Mouse (Mus musculus): ENCODE data around the gene Pik3ca.

Gene Pik3ca

DNA sequence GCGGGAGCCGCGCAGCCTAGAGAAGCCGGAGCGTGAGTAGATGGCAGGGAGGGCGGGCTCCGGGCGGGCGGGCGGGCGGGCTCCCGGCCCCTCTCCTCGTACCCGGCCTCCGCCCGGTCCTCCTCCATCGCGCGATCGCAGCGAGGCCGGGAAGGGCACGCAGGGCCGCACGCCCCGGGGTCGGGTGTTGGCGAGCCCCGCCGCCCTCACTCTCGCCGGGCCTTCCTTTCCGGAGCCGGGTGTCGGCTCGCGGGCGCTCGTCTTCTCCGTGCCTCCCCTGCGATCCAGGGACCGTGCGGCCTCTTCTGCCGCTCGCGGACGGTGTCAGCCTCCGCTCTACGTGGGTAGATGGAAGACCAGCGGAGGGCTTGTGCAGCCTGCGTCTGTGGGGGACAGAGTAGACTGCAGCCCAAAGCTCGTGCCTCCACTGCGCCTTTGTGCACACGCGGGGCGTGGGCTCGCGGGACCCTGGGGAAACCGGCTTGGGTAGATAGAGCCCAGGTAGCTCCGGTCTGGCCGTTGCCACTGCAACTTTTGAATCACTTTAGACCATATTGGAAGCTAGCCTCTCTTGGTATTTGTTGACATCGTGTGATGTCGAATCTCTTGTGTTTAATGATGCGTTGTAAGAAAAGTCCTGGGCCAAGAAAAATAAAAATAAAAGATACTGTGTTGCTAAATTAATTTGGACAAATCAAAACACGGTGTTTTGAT is at the start of gene Pik3ca:
Gene Pik3ca (plus strand): TSS at position 211 of the 714 bp plus-strand sequence.
- DNase-seq (ENCODE audit: low read depth, low spot score), result peak; percentile 70

DNA sequence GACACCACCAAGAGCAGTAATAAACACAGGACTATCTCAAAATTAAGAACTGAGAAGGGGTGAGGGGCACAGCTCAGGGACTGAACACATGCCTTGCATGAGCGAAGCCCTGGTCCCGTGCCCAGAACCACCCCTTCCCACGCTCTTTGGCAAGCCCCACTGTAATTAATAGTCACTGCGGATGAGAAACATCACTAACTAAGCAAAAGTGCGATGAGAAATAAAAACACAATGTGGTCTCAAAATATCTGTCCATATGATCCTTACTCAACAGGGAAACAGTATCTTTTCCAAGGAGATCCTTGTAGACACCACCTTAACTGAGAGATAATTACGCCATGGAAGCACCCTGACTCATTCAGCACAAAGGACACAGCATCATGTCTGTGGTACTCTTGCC is 49.6 kb upstream of the Pik3ca start:
- no peak for DNase-seq (ENCODE audit: low read depth, low spot score)

DNA sequence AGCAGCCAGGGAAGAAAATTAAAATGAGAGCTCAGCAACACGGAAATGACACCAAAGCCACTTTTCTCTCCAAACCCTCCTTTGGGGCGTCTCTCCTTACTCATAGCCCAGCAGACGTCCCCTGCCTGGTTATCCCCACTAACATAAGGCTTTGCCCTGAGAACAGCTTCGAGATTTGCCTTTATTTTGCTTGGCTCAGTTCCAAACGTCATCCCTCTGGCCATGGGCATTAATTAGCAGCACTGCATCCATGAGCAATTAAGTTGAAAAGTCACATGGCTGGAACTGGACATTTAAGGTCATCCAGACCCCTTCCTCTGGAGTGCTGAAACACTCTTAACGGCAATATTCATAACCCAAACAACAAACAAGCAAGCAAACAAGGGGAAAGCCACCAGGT is 36.2 kb upstream of the Pik3ca start:
- no peak for DNase-seq (ENCODE audit: low read depth, low spot score)

DNA sequence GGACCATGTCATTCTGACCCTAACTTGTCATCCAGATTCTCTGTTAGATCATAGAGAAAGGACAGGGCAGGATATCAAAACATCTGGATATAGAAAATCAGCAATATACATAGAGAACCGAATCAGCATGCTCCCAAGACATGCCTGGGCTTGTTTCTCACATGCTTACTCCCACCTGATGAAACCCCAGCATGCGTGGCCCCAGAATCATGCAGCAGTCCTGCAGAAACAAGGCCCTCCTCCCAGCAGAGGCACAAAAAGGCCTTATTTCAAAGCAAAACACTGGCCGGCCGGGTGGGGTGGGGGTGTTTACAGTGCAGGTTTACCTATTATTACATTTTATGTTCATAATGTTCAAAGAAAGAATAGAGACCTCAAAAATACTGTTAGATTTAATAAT is 33.3 kb upstream of the Pik3ca start:
- DNase-seq (ENCODE audit: low read depth, low spot score), result no peak

DNA sequence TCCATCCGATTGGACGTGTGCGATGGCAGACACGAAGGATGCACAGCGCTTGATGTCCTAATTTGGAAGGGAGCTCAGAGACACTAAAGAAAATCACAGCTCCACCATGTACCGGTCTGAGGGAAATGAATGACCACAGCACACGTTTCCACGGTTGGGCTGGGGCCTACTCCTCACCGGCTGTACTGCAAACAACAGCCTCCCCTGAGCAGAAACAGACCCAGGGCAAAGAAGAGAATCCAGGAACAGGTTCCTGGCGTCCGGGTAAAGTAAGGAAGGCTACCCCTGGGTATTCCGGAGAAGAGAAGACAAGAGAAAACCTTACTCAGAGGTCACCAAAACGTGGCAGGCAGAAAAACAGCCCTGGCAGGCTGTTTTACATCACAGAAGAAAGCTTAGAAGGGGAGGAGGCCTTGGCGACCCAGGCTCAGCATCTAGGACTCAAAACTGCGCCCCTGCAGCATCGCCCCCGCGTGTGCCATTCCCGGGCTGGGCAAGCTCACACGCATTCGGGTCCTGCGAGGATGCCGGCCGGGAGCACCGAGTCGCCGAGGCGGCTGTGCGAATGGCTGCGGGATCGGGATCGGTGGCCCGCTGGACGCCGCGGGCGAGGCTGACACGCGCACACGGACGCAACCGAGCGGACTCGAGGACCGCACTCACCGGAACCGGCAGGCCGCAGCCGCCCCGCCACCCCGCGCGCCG is 32.5 kb upstream of the Pik3ca start:
- peak; percentile 58 for DNase-seq (ENCODE audit: low read depth, low spot score)

DNA sequence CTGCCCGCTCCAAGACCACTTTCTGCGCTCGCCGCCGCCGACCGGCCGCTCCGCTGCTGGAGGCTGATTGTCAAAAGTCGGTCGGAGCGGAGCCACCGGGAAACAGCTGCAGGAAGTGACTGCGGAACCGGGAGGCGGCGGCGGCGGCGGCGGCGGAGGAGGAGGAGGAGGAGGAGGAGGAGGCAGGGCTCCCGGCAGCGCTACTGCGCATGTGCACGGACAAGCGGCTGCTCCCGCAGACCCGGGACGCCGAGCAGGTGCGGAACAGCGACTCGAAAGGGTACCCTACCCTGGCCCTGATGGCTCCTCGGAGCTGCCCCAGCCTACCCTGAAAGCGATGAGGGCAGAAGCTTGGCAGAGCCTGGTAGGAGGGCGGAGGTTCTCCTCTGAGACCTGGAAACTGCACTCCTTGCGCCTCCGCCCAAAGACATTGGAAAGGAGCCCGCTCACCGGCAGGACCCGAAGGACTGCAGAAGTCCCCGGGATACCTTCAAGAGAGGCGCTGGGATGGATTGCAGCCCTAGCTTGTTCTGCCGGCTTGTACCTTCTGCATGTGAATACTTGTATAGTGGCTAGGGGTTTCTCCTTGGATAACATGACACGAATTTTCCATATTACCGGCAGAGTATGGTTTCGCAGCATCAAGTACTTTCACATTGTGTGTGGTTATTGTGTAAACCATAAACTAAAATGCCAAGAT is 31.8 kb upstream of the Pik3ca start, which contains the start of gene Zmat3:
Gene Zmat3 (minus strand): TSS at position 469 of the 700 bp plus-strand sequence.
- DNase-seq (ENCODE audit: low read depth, low spot score), result peak; percentile 91

DNA sequence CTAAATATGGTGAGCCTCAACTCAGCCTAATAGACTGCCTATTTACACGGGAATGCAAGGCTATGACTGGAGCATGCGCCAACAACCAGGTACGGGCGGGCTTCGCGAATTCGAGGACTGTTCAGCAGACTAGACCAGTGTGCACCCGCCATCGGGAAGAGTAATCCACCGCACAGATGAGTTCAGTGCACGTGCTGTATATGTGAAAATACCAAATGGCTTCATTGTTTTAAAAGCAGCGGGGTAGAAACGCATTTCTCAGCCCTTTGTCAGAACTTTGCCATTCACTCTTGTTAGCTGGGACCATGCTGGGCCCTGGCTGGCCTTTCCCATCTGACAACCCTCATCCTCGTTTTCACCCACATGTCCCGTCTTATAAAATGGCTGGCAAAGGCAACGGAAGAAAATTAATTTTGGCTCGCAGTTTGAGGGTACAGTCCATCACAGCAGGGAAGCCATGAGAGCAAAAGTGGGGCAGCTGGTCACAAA is 31.2 kb upstream of the Pik3ca start:
- no peak for DNase-seq (ENCODE audit: low read depth, low spot score)

DNA sequence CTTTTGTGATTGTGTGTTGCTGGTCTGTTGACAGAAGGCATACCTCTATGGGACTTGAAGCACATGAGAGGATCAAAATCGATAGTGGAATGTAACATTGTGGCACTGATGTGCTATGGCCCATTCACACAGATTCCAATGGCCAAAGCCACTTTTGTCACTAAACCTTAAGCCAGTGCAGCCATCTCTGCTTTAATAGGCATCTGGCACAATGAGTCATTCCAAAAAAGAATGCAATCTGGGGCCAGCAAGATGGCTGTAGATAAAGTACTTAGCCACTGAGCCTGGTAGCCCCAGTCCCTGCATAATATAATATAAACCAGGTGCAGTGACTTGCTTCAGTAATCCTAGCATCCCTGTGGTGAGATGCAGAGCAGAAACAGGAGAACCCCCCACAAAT is 30.0 kb upstream of the Pik3ca start:
- no peak for DNase-seq (ENCODE audit: low read depth, low spot score)

DNA sequence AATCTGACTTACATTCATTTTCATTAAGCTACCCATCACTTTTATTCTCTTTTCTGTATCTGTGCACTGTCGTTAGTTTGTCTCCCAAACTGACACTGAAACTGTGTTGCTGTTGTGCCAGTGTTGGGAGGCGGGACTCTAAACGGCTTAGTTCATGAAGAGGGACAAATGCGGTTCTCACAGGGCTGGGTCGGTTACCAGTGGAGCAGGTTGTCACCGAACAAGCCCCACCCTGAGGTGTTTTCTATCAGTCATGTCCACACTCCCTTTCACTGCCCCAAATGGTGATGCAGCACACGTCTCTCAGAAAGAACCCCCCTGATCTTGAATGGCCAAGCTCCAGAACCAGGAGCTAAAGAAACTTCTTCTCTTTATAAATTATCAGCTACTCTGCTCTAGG is 25.5 kb upstream of the Pik3ca start:
- DNase-seq (ENCODE audit: low read depth, low spot score), result no peak

DNA sequence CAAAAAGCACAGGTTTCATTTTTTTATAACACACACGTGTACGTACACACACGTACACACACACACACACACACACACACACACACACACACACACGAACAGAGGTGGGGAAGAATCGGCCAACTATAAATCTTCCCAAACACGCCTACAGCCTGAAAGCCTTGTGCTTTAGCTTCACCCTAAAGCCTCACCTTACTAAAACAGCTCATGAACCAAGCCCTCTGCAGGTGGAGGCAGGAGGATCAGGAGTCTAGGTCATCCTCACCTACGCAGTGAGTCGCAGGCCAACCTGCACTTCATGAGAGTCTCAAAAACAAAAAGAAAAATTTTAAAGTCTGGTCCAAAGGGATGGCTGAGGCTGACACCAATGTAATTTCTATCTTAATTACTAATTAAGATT is 25.0 kb upstream of the Pik3ca start:
- DNase-seq (ENCODE audit: low read depth, low spot score), result no peak

DNA sequence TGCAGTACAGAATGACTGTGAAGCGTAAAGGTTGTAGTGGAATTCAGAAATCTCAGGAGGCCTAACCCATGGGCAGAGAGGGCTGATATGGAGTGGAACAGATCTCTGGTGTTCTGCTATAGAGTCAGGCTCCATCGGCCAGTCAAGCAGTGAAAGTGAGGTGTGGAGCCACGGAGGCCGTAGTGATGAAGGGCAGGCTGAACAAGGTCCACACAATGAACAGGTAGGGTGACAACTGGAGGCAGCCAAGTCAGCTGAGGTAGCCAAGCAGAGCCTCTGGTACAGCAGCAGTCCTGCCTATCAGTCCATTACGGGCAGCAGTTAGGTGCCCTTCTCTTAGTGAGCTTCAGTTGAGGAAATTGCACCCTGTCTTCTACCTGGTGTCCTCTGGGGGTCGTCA is 24.2 kb upstream of the Pik3ca start:
- DNase-seq (ENCODE audit: low read depth, low spot score), result no peak

DNA sequence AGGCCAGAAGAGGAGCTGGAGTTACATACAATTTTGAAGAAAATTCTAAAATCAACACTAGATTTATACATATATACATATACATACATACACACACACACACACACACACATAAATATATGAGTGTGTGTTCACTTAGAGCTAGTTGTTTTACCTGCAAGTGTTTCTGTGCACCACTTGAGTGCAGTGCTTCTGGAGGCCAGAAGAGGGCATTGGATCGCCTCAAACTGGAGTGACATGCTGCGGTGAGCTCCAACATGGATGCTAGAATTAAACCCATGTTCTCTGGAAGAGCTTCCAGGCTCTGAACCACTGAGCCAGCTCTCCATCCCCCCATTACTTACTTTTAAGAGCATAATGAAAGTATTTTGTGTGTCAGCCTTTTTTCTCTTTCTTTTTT is 17.6 kb upstream of the Pik3ca start:
- peak; percentile 45 for DNase-seq (ENCODE audit: low read depth, low spot score)

DNA sequence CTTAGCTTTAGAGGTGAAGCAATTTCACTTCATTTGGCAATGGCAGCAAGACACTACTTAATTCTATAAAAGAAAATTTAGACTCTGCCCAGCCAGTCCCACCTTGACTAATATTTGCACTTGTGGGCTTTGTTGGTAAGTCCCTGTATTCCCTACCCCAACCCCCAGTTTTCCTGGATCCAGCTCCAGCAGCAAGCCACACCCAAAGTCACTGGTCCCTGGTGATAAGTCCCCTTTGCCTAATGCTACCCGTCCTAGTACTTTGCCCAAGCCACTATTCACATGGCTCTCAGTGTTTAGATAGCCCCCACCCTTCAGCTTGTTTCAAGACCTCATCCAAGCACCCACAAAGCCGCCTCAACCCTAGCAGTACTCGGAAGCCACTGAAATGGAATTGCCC is 15.9 kb upstream of the Pik3ca start:
- DNase-seq (ENCODE audit: low read depth, low spot score), result no peak

DNA sequence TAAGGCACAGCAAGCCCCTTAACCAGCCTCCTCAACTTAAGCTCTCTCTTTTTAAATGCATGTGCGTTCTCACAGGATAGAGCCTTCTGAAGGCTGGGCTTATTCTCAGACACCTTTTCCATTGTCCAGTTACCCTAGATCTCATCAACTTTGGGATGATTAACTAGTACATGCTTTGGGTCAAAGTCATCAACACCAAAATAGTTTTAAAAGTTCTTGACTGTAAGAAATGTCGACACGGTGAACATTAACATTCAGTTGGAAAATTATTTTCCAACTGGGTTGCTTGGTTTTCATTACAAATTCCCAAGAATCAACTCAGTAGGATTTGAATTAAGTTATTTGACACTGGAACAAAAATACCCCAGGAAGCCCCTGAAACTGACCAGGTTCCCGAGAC is 4.6 kb upstream of the Pik3ca start:
- DNase-seq (ENCODE audit: low read depth, low spot score), result no peak

DNA sequence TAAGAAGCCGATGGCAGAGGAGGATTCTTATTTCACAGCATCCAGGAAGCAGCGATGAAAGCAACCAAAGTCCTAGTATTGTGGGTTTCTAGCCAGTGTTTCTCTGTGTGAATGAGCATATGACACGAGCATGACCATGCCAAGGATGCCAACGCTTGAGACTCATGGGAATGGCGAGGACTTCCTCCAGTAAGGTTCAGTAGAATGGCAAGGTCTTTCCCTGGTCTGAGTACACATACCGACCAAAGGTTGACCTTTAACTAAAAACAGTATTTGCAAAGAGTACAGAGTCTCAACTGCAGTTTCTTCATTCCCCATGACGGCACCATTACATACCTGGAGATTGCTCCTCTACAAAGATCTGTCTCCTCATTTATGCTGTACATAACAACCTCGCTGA is 3.5 kb upstream of the Pik3ca start:
- no peak for DNase-seq (ENCODE audit: low read depth, low spot score)

DNA sequence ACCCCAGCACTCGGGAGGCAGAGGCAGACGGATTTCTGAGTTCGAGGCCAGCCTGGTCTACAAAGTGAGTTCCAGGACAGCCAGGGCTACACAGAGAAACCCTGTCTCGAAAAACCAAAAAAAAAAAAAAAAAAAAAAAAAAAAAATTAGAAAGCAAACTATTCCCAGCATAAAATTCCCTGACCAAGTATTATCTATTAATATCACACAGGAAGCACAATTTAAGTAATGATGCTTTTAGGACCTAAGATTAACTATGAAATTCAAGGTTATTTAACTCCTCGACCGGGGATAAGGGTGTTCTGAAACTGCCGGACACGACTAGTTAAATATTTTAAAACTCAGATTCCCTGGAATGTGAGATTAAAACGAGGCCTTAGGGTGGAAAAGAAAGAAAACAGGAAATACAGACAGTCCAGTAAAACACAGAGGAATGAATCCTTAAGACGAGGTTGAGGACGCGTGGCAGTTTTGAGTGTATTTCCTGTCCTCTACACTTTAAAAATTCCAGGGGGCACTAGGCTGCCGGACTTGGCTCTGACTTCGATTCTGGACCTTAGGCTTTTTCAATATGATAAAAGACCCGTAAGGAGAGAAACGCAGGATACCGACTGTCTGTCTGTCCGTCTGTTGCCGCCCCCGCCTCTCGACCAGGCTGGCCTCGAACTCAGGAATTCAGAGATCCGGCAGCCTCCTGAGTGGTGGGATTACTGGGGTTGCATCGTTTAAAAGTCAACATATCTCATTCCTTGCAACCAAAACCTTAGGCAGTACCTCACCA is 1.5 kb upstream of the Pik3ca start:
- peak; percentile 54 for DNase-seq (ENCODE audit: low read depth, low spot score)

DNA sequence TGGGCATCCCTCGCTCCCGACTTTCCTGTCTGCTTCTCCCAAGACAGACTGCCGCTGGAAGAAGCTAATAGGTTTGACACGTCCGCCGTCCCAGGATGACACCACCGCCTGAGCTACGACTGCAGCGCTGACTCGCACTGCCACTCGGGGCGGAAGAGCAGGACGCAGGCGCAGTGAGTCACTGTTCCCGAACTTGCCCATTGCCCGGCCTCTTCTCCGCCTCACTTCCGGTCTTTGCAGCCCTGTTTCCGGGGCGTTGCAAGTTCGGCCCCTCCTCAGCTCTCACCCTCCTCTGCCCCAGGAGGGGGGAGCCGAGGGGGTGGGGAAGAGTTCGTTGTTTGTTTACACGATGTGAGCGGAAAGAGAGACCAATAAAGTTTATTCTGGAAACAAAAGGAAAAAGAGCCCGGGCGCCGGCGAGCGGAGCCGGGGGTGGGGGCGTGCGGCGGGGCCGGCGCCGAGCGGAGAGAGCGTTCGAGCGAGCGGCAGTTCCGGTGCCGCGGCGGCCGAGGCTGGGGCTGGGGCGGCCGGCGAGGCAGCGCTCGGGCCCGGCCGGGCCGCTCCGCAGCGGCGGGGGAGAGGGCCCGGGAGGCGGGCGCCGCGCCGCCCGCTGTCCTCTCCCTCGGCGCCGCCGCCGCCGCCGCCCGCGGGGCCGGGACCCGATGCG is 544 bp upstream of the Pik3ca start:
- peak; percentile 99 for DNase-seq (ENCODE audit: low read depth, low spot score)

DNA sequence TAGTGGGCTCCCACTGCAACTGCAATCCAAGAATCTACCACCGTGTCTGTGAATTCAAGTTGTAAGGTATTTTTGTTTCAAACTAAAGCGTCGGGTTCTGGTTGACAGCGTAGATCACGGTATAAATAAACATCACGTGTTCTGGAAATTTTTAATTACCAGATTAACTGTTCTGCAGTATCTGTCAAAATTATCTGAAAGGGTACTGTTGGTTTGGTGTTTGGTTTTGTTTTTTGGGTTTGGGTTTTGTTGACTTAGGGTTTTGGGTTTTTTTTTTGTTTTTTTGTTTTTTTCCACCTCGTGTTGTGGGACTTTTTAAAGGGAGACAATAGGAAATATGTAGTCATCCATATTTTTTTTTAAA is 686 bp downstream of the Pik3ca start:
- peak; percentile 47 for DNase-seq (ENCODE audit: low read depth, low spot score)

DNA sequence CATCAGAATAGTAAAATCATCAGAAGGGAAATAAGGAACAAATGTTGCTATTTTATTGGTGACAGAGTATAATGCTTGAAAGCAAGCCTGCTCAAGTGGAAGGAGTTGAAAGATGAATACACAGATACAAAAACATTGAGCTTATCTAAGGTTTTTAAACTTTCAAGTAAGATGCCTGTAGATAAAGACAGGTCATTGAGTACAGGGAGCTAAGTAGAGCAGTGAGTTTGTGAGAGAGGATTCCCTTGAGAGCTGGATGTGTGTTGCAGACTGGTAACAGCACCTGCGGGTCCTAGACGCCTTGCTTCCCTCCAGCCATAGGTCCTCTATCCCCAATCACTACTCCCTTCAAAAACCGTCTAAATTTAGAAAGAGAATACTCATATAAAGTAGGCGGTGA is 1.2 kb downstream of the Pik3ca start:
- no peak for DNase-seq (ENCODE audit: low read depth, low spot score)

DNA sequence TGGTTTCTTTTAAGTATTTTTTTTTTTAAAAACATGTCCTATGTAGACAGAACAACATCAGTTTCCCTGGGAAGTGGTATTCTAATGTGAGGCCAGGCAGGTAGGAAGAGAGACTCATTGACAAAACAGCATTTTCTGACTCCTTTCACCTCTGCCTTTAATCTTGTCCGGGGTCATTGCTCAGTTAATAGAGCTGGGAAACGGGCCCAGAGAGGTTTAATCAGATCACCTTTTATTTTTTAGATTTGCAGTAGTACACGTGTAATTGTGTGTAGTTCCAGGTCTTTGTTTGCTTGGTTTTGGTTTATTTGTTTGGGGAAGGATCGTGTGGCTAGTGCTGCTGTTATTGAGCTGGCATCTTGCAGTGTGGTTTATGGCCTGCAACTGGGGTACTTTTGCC is 1.9 kb downstream of the Pik3ca start:
- DNase-seq (ENCODE audit: low read depth, low spot score), result no peak

DNA sequence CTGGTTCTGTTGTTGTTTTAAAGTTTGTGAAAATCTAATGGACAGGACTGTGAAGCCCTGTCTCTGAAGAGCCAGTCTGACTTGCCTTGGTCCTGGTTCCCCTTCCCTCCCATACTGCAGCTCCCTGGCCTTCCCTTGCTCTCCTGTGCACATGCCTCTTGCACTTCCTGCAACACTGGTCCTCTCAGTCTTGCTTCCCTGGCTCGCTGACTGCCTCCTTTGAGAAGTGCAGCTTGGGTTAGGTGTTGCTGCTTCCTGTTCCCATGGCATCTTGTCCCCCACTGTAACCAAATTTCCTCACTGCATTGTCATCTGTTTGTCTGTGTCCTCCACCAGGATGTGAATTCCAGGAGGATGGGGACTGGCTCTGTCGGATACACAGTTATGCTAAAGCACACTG is 2.5 kb downstream of the Pik3ca start:
- DNase-seq (ENCODE audit: low read depth, low spot score), result no peak

Data from CD4-positive, CD25-positive, alpha-beta regulatory T cell, adult 2 months (primary cell).